Mouse (Mus musculus) megakaryocyte, embryonic 14.5 days (primary cell): ENCODE measurements around the gene Celsr3. TPM values are rescaled to one million over a fixed set of nuclear protein-coding genes. Genes with fewer than 3 reads are reported as not detected.

Experiments
- H3K27me3 ChIP-seq: replicated peaks from 2 replicates; pipeline ENCODE3; 2012; ENCODE audit warnings: inconsistent platforms
- H3K36me3 ChIP-seq: replicated peaks from 2 replicates; pipeline ENCODE3; 2012; ENCODE audit warnings: low read length, inconsistent platforms, mixed read lengths
- H3K4me1 ChIP-seq: 2 replicates; pipeline ENCODE4 v1.6.1; 2012; ENCODE audit warnings: inconsistent platforms
- H3K4me3 ChIP-seq: replicated peaks from 2 replicates; pipeline ENCODE3; 2012; ENCODE audit warnings: moderate library complexity, mild to moderate bottlenecking, inconsistent platforms
- H3K9me3 ChIP-seq: 2 replicates; pipeline ENCODE4 v1.6.1; 2012; ENCODE audit warnings: inconsistent platforms
- FLI1 ChIP-seq: IDR thresholded peaks from 2 replicates; pipeline ENCODE4 v1.6.1; 2012; ENCODE audit warnings: low read length, inconsistent platforms, mixed read lengths
- GATA1 ChIP-seq: IDR thresholded peaks from 3 replicates; pipeline ENCODE4 v1.6.1; 2012; ENCODE audit warnings: mixed read lengths, low read length, inconsistent platforms, borderline replicate concordance
- polyA plus RNA-seq: library from polyadenylated mRNA; stranded (reverse); fragments of >175 nt; gene quantifications from 2 replicates; pipeline ENCODE4 v1.2.3, GENCODE M21; 2012; ENCODE audit warnings: low replicate concordance; ENCODE audit not compliant: insufficient read depth

Celsr3 gene
- polyA plus RNA-seq, 1 experiment = 1.5 TPM

DNA sequence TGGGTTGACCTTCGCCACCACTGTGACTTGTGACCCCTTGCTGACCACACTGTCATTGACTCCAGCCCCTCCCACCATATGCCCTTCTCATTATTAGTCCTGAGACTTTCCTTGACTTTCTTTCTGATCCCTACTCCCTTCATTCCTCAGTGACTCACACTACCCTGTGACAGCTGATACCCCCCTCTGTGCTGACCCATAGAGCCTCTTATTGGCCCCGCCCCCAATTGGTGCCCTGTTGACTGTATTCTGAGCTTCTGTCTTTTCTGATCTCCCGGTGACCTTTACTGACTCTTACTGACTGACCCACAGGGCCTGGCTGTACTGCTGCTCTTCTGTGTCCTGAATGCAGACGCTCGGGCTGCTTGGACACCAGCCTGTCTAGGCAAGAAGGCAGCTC is 19.3 kb downstream of the Celsr3 start:
- Histone ChIP-seq H3K27me3 (peaks cover 88% of the 10 kb centered on the region), H3K4me1 (peaks cover 15% of the 10 kb centered on the region), H3K9me3 (no peaks in the 10 kb centered on the region), H3K4me3 (no peak overlapping the region), H3K36me3 (no peaks in the 10 kb centered on the region)
- no peak for TF ChIP-seq GATA1
- TF ChIP-seq FLI1 = no peak

DNA sequence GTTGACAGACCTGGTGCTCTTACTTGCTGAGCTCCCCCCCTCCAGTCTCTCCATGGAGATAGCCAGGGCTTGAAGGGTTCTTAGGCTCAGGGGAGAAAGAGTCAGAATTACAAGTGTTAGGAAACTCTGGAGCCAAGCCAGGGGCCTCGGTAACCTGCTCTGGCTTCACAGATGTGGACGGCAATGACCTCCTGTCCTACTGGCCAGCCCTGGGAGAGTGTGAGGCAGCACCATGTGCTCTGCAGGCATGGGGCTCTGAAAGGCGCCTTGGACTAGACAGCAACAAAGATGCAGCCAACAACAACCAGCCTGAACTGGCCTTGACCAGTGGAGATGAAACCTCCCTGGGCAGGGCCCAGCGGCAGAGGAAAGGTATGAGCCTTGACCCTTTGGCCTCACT is 21.3 kb downstream of the Celsr3 start:
- Histone ChIP-seq H3K4me1 (peaks cover 19% of the 10 kb centered on the region), H3K9me3 (no peaks in the 10 kb centered on the region), H3K36me3 (no peaks in the 10 kb centered on the region), H3K4me3 (no peak overlapping the region), H3K27me3 (peaks cover 77% of the 10 kb centered on the region)
- no peak for TF ChIP-seq FLI1
- no peak for TF ChIP-seq GATA1

DNA sequence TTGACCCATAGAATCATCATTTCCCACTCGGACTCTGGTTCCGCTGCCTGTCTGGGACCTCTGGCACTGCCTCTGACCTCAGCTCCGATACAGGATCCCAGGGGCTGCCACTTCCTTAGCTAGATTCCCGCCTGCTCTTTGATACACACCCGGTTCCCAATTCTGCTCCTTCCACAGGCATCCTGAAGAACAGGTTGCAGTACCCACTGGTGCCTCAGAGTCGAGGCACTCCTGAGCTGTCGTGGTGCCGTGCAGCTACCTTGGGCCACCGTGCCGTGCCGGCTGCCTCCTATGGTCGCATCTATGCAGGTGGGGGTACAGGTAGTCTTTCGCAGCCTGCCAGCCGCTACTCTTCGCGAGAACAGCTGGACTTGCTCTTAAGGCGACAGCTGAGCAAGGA is 22.3 kb downstream of the Celsr3 start:
- Histone ChIP-seq H3K9me3 (no peaks in the 10 kb centered on the region), H3K4me1 (peaks cover 18% of the 10 kb centered on the region), H3K4me3 (no peak overlapping the region), H3K36me3 (no peaks in the 10 kb centered on the region), H3K27me3 (peaks cover 67% of the 10 kb centered on the region)
- TF ChIP-seq FLI1 (no peak), GATA1 (no peak)

DNA sequence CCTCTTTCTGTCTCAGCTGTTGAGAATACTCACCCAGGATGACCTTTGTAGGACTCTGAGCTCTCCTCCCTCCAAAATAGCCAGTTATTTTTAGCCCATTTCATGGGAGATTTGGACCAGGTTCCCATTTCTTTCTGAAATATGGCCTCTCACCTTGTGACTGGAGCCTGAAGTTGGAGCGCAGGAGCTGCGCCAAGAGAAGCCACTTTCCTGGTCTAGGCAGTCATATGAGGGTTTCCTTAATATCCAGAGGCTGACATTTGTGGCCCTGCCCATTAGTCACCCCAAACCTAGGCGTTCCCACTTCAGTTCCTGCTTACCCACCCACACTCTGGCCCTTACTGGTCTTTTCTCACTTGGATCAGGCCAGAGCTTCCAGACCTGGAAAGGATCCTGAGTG is 26.9 kb downstream of the Celsr3 start, which contains the start of gene Slc26a6:
Gene Slc26a6, plus strand, starts transcription at position 308 of the 400 bp plus-strand sequence.
- Histone ChIP-seq H3K9me3 (no peaks in the 10 kb centered on the region), H3K4me1 (peaks cover 28% of the 10 kb centered on the region), H3K4me3 (peak within 1 kb of the TSS; percentile 95), H3K27me3 (peaks cover 28% of the 10 kb centered on the region), H3K36me3 (peaks cover 18% of the 10 kb centered on the region)
- TF ChIP-seq GATA1 (no peak), FLI1 (no peak)

DNA sequence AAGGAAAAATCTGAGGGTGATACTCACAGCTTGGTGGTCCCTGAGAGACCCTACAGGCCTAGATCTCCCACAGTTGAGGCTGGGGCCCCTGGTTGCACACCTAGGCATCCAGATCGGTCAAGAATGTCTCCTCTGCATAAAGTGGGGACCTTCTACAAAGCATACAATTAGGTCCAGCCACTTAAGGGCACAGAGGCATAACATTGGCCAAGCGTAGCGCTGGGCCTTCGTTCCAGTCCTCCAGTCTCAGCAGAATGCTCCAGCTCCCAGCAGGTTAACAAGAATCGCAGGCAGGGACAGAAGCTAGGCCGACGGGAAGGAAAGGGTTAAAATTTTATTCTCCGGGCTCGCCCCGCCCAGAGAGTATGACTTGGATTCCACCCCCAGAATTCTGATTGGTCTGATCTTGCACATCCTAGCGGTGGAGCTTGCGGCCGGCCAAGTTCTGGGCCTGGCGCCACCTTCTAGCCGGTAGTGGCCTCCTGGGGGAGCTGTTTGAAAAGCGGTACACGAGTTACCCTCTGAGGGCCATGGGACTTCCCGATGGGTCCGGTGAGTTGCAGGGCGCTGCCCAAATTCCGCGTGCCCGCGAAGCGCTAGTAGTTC is 27.6 kb downstream of the Celsr3 start:
- no peaks in the 10 kb centered on the region for H3K9me3 ChIP-seq
- H3K27me3 ChIP-seq = peaks cover 21% of the 10 kb centered on the region
- peaks cover 25% of the 10 kb centered on the region for H3K36me3 ChIP-seq
- no peak for TF ChIP-seq FLI1
- no peak for TF ChIP-seq GATA1
- peaks cover 24% of the 10 kb centered on the region for H3K4me1 ChIP-seq
- peak overlapping the region; percentile 95 for H3K4me3 ChIP-seq

DNA sequence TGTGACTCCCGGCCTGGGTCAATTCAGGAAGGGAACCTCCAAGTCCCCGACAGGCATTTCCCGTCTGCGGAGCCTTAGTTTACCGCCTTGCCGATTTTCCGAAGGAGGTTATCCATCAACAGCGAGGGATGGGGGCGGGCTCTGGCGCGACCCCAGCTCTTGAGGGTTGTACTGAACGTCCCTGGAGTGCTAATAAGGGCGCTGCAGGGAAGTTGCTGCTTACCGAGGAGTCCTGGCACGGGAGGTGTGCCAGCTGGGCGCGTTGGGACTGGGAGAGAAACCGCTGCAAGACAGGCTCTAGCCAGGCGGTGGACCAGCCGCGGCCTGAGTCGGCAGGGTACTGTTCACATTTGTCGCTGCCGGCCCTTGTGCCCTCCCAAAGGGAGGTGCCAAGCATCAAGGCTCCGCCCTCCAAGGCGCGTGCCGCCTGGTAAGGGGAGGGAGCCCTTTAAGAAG is 28.1 kb downstream of the Celsr3 start:
- TF ChIP-seq GATA1 (no peak), FLI1 (no peak)
- H3K4me1 ChIP-seq = peaks cover 24% of the 10 kb centered on the region
- H3K27me3 ChIP-seq = peaks cover 15% of the 10 kb centered on the region
- H3K9me3 ChIP-seq = no peaks in the 10 kb centered on the region
- H3K36me3 ChIP-seq = peaks cover 30% of the 10 kb centered on the region
- H3K4me3 ChIP-seq = peak overlapping the region; percentile 95

DNA sequence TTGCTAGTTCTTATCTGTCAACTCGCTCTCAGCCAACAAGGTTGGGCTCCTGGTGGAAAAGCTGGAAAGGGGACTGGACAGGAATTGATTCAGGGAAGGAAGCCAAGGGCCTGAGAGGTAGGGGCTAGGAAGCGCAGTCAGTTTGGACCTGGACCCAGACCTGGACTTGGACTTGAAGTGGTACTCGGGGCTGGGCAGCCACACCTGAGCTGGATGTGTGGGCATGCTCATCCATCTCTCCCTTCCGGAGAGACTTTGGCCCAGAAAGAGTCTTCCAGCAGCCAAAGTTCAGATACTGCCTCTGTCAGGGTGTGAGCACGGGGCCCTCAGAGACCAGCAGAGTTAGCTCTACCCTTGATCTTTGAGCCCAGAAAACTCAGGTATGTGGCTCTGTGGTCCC is 29.2 kb downstream of the Celsr3 start:
- TF ChIP-seq FLI1 = no peak
- no peak for TF ChIP-seq GATA1
- Histone ChIP-seq H3K9me3 (no peaks in the 10 kb centered on the region), H3K4me1 (peaks cover 24% of the 10 kb centered on the region), H3K36me3 (peaks cover 38% of the 10 kb centered on the region), H3K27me3 (peaks cover 11% of the 10 kb centered on the region), H3K4me3 (no peak overlapping the region)

DNA sequence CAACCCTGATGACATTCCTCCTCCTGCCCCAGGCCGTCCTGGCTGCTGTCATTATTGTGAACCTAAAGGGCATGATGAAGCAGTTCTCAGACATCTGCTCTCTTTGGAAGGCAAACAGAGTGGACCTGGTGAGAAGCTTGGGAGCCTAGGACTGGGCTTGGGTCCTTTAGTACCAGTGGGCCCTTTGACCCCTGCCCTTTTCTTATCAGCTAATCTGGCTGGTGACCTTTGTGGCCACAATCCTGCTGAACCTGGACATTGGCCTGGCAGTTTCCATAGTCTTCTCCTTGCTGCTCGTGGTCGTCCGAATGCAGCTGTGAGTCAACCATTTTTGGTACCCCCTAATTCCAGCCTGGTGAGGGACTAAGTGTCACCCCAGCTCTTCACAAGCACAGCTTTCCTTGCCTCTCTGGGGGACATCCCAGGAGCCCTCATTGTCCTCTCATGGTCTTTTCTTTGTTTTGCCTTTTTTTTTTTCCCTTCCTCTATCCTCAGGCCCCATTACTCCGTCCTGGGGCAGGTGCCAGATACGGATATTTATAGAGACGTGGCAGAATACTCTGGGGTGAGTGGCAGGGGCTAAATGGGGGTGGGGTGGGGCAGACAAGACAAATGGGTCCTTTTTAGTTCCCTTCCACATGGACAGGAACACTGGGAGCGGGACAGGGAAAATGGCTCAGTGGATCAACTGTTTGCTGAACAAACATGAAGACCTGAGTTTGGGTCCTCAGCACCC is 32.8 kb downstream of the Celsr3 start:
- no peak for TF ChIP-seq FLI1
- TF ChIP-seq GATA1 = no peak
- H3K4me1 ChIP-seq = peaks cover 7% of the 10 kb centered on the region
- H3K27me3 ChIP-seq = peaks cover 3% of the 10 kb centered on the region
- H3K9me3 ChIP-seq = no peaks in the 10 kb centered on the region
- peaks cover 52% of the 10 kb centered on the region for H3K36me3 ChIP-seq
- H3K4me3 ChIP-seq = no peak overlapping the region

Other genes starting within 250 kb of the Celsr3 start
- gene Wdr6, start 247.6 kb upstream of the Celsr3 start, polyA plus RNA-seq = 4.8 and 5.5 TPM in 2 replicates
- 1.8 and 2.8 TPM in 2 replicates for gene P4htm, start 228.7 kb upstream of the Celsr3 start, polyA plus RNA-seq
- gene Arih2, start 176.9 kb upstream of the Celsr3 start, polyA plus RNA-seq = 33.3 and 103 TPM in 2 replicates
- 3.2 and 4.4 TPM in 2 replicates for gene Slc25a20, start 164.2 kb upstream of the Celsr3 start, polyA plus RNA-seq
- gene Prkar2a, start 137.0 kb upstream of the Celsr3 start, polyA plus RNA-seq = 1.6 and 2.8 TPM in 2 replicates
- 19.2 and 25.5 TPM in 2 replicates for gene Ip6k2, start 42.5 kb upstream of the Celsr3 start, polyA plus RNA-seq
- 1.4 TPM in 1 of 2 replicates, not detected in the other for gene Nckipsd, start 18.0 kb upstream of the Celsr3 start, polyA plus RNA-seq
- gene Slc26a6, start 27.0 kb downstream of the Celsr3 start, polyA plus RNA-seq = 8.6 and 23.5 TPM in 2 replicates
- gene Tmem89, start 88.3 kb downstream of the Celsr3 start, polyA plus RNA-seq = not detected in 2 replicates
- gene Uqcrc1, start 110.3 kb downstream of the Celsr3 start, polyA plus RNA-seq = 221 and 266 TPM in 2 replicates
- 0.36 and 2.2 TPM in 2 replicates for gene Col7a1, start 127.3 kb downstream of the Celsr3 start, polyA plus RNA-seq
- gene Ucn2, start 159.7 kb downstream of the Celsr3 start, polyA plus RNA-seq = 0.18 TPM in 1 of 2 replicates, not detected in the other
- gene Pfkfb4, start 165.5 kb downstream of the Celsr3 start, polyA plus RNA-seq = 2.4 and 5.8 TPM in 2 replicates
- gene Shisa5, start 212.2 kb downstream of the Celsr3 start, polyA plus RNA-seq = 375 and 575 TPM in 2 replicates
- gene Trex1, start 233.4 kb downstream of the Celsr3 start, polyA plus RNA-seq = 25.2 and 49.1 TPM in 2 replicates
- gene Atrip, start 247.8 kb downstream of the Celsr3 start, polyA plus RNA-seq = 2.2 and 2.8 TPM in 2 replicates